ENCODE assay signal across 22 mouse cellular contexts in the genomic region with DNA sequence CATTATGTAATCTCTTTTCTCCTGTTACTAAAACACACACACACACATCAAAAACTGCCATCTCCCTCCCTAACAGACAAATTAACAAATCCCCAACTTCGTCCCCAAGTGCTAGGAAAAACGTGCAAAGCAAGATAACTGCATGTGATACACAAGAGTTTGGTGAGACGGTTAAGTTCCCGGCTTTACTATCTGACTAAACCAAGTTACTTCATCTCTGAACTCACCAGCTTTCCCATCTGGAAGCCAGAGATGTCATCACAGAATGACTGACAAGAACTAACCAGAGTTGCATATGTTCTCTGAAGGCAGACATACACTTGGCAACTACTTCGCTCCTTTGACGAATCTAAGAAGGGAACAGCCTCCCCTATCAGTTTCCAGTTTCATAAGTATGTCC. TPM values are rescaled to one million over a fixed set of nuclear protein-coding genes. Genes with fewer than 3 reads are reported as not detected.
DNase-seq lines count a peak whose midpoint lies in the region; ATAC-seq lines count a peak whose summit lies in the region.
"Had no signal": no experiment of that assay in that cellular context is flagged by ENCODE, and none has a peak within 500 bp of the region (broad histone marks: within the 10 kb centered on the region; RNA-seq: fewer than 3 reads in every experiment).

No protein-coding gene starts in this region.

- H3K27ac ChIP-seq in liver, embryonic 11.5 days (ENCODE audit: low read depth, low read length), result no peak overlapping the region
- no peak overlapping the region for H3K27ac ChIP-seq in liver, embryonic 15.5 days (replicated peaks)
- H3K27ac ChIP-seq: embryonic facial prominence, embryonic 15.5 days; forebrain, embryonic 15.5 days; heart, embryonic 15.5 days; hindbrain, embryonic 13.5 days; kidney, postnatal 0 days; midbrain, embryonic 12.5 days; stomach, postnatal 0 days had no signal

- no peak overlapping the region for H3K4me3 ChIP-seq in liver, embryonic 11.5 days (ENCODE audit: low read depth, low read length)
- H3K4me3 ChIP-seq in liver, embryonic 15.5 days (replicated peaks), result no peak overlapping the region
- H3K4me3 ChIP-seq: embryonic facial prominence, embryonic 15.5 days; forebrain, embryonic 15.5 days; heart, embryonic 15.5 days; hindbrain, embryonic 13.5 days; midbrain, embryonic 12.5 days had no signal

- peak; percentile 54 for ATAC-seq in liver, embryonic 11.5 days (replicated peaks; ENCODE audit: low FRiP score)
- peak; percentile 37; the same call in 1 of the 2 replicates for ATAC-seq in liver, embryonic 15.5 days (ENCODE audit: insufficient read depth)
- ATAC-seq: forebrain, embryonic 15.5 days; lung, postnatal 0 days had no signal

- no peaks in the 10 kb centered on the region for H3K9me3 ChIP-seq in liver, embryonic 11.5 days (ENCODE audit: control insufficient read depth, low read length)
- no peaks in the 10 kb centered on the region for H3K9me3 ChIP-seq in liver, embryonic 15.5 days (replicated peaks)
- H3K9me3 ChIP-seq: embryonic facial prominence, embryonic 15.5 days; forebrain, embryonic 15.5 days; heart, embryonic 15.5 days; hindbrain, embryonic 13.5 days; midbrain, embryonic 12.5 days had no signal

- H3K9ac ChIP-seq in liver, embryonic 11.5 days (ENCODE audit: low read depth, low read length), result no peak overlapping the region
- no peak overlapping the region for H3K9ac ChIP-seq in liver, embryonic 15.5 days
- H3K9ac ChIP-seq: embryonic facial prominence, embryonic 15.5 days; forebrain, embryonic 15.5 days; heart, embryonic 15.5 days; hindbrain, embryonic 13.5 days; midbrain, embryonic 12.5 days had no signal

- H3K4me2 ChIP-seq in liver, embryonic 11.5 days, result no peak overlapping the region
- H3K4me2 ChIP-seq in liver, embryonic 15.5 days, result no peak overlapping the region
- H3K4me2 ChIP-seq: embryonic facial prominence, embryonic 15.5 days; forebrain, embryonic 15.5 days; heart, embryonic 15.5 days; hindbrain, embryonic 13.5 days; midbrain, embryonic 12.5 days had no signal

- WGBS in liver, embryonic 11.5 days, result 43% methylated on average over 6 of the region's 6 CpGs
- 21% methylated on average over 6 of the region's 6 CpGs for WGBS in liver, embryonic 15.5 days (ENCODE audit: insufficient replicate concordance)

- no peak for DNase-seq in liver, embryonic 11.5 days (ENCODE audit: low spot score)
- no peak for DNase-seq in liver
- DNase-seq in c-Kit-positive CD71-positive TER-119-negative erythroid progenitor cells, embryonic 14.5 days (ENCODE audit: low read depth), result peak; percentile 16
- no peak for DNase-seq in Muller cell, postnatal 12 days (ENCODE audit: inconsistent ontology term)
- no peak for DNase-seq in frontal cortex, adult 2 months (ENCODE audit: extremely low spot score in 1 of 2, low spot score in 1 of 2)
- DNase-seq in kidney, adult 9 months, result no peak
- DNase-seq: adrenal gland, postnatal 36 days; cerebellum, adult 2 months; cerebellum, postnatal 25 days; embryo, embryonic 11 days; gastrocnemius, postnatal 36 days; heart, postnatal 36 days; kidney, adult 11 months had no signal

- no peaks in the 10 kb centered on the region for H3K36me3 ChIP-seq in liver, embryonic 11.5 days (ENCODE audit: control insufficient read depth, insufficient read depth, low read length)
- no peaks in the 10 kb centered on the region for H3K36me3 ChIP-seq in liver, embryonic 15.5 days (replicated peaks)
- H3K36me3 ChIP-seq: embryonic facial prominence, embryonic 15.5 days; forebrain, embryonic 15.5 days; heart, embryonic 15.5 days; hindbrain, embryonic 13.5 days; midbrain, embryonic 12.5 days had no signal

- H3K27me3 ChIP-seq in liver, embryonic 11.5 days (replicated peaks; ENCODE audit: control insufficient read depth, insufficient read depth, low read length), result no peaks in the 10 kb centered on the region
- no peaks in the 10 kb centered on the region for H3K27me3 ChIP-seq in liver, embryonic 15.5 days
- H3K27me3 ChIP-seq: embryonic facial prominence, embryonic 15.5 days; forebrain, embryonic 15.5 days; heart, embryonic 15.5 days; hindbrain, embryonic 13.5 days; midbrain, embryonic 12.5 days had no signal

- H3K4me1 ChIP-seq in liver, embryonic 11.5 days (replicated peaks; ENCODE audit: control insufficient read depth, insufficient read depth, low read length), result no peaks in the 10 kb centered on the region
- peaks cover 6% of the 10 kb centered on the region; the same call in 1 of the 2 replicates for H3K4me1 ChIP-seq in liver, embryonic 15.5 days (replicated peaks)
- H3K4me1 ChIP-seq: forebrain, embryonic 15.5 days; heart, embryonic 15.5 days; hindbrain, embryonic 13.5 days; midbrain, embryonic 12.5 days had no signal

RNA-seq across cellular contexts. Expression of a gene that starts 56.5 kb away (rescaled TPM):
- 2.8 and 3.5 TPM in 2 replicates for polyA plus RNA-seq in liver, embryonic 11.5 days (2014; fragmentation: Nextera tagmentation; extraction: Ambion mirVana)
- 0.40 and 0.45 TPM in 2 replicates for polyA plus RNA-seq in liver, embryonic 15.5 days (2015; fragmentation: Nextera tagmentation; extraction: Ambion mirVana)
- 1.9 and 2.1 TPM in 2 replicates for polyA plus RNA-seq in frontal cortex, adult 2 months (2012; rRNA removed)
